Mouse (Mus musculus) olfactory bulb, adult 2 months (tissue): ENCODE measurements at regions not wholly inside any gene's neighbourhood (a gene's known extent, or its start where the extent isn't known, plus 50 kb on each side); places are given as distances from the start of the nearest gene placed in this dataset.

ENCODE experiments used
- CTCF ChIP-seq: fragments of 200-500 bp; IDR thresholded peaks from 2 replicates; pipeline ENCODE4 v1.5.1; 2012; ENCODE audit warnings: low read depth, mild to moderate bottlenecking, low read length, moderate library complexity; ENCODE audit not compliant: insufficient read depth
- POLR2A ChIP-seq: fragments of 200-500 bp; IDR thresholded peaks from 2 replicates; pipeline ENCODE4 v1.6.1; 2012; ENCODE audit warnings: mild to moderate bottlenecking, low read depth, low read length, moderate library complexity; ENCODE audit not compliant: insufficient read depth

GRCm38 (mm10) chr15:61154166-61154565, 231.4 kb upstream of the A1bg start:
- TF ChIP-seq POLR2A (no peak), CTCF (no peak)
